Mouse (Mus musculus): ENCODE results near the gene Rbms3. TPM values are rescaled to one million over a fixed set of nuclear protein-coding genes. Genes with fewer than 3 reads are reported as not detected.

The Rbms3 gene
- total and polyA plus RNA-seq, 2 experiments = 2.4 to 4.0 TPM

DNA sequence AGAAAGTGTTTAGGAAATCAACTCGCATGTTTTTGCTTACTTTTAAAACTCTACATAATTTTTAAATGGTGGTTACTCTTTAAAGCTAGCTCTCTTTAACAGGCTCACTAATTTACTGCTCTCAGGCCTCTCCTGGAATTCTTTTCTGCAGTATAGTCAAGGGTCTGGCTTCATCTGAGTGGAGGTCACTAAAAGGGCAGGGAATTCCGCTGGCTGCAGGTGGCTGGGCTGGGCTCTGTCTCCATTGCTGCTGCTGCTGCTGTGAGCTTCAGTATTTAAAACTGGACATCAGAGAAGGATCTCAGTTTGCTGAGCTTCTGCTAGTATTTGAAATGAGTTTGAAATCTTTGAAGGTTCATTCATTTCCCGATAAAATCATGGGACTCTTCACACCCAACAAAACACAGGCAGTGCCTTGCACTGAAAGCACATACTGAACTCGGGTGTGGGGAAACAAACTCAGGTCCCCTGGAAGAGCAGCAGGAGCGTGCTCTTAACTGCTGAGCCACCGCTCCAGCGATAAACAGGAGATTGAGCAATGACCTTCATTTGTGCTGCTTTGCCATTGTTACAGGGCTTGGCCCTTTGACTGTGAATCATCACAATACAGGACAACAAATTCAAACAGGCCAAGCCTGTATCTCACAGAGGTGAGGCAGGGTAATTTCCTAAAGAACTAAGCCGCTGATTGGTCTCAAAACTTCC is 990.0 kb downstream of the Rbms3 start:
- Histone ChIP-seq H3K36me3 (ENCODE audit: control insufficient read depth, insufficient read depth, low read length) (no peaks in the 10 kb centered on the region), H3K9ac (ENCODE audit: low read depth, low read length) (no peak overlapping the region), H3K27ac (replicated peaks; ENCODE audit: insufficient read depth, low read depth, low read length) (no peak overlapping the region), H3K27me3 (ENCODE audit: control insufficient read depth, insufficient read depth, low read length) (no peaks in the 10 kb centered on the region), H3K4me1 (ENCODE audit: control insufficient read depth, insufficient read depth, low read length) (no peaks in the 10 kb centered on the region), H3K4me3 (ENCODE audit: insufficient read depth, low read depth, low read length) (no peak overlapping the region), H3K79me2 (ENCODE audit: control insufficient read depth, insufficient read depth, low read length) (no peaks in the 10 kb centered on the region)
- no peak for TF ChIP-seq CTCF (IDR thresholded peaks at IDR 0.05; ENCODE audit: low read depth, low read length)
- TF ChIP-seq POLR2A (IDR thresholded peaks at IDR 0.05; ENCODE audit: extremely low read depth, insufficient read depth, low read length) = no peak
- WGBS = 41% methylated on average over 8 of the region's 8 CpGs
- DNase-seq (ENCODE audit: extremely low read depth, low read depth, low spot score) = no peak

DNA sequence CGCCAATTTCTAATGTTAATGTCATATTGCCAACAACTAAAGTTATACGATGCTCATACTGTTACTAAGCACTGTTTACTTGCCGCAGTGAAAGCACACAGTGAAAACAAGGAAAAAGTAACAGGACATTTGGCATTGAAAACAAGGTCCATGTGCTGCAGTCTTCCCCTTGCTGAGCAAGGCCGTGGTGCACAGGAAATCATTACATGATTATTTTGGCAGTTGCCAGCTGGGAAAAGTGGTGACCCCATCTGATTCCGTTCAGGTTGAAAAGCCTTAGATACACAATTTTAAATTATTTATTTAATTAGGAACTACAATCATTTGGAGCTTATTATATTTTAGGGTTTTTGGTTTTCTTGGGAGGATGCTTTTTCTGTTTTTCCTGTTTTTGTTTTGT is 995.9 kb downstream of the Rbms3 start:
- Histone ChIP-seq H3K4me1 (ENCODE audit: control insufficient read depth, insufficient read depth, low read length) (no peaks in the 10 kb centered on the region), H3K9ac (ENCODE audit: low read depth, low read length) (no peak overlapping the region), H3K27ac (replicated peaks; ENCODE audit: insufficient read depth, low read depth, low read length) (no peak overlapping the region), H3K27me3 (ENCODE audit: control insufficient read depth, insufficient read depth, low read length) (no peaks in the 10 kb centered on the region), H3K36me3 (ENCODE audit: control insufficient read depth, insufficient read depth, low read length) (no peaks in the 10 kb centered on the region), H3K79me2 (ENCODE audit: control insufficient read depth, insufficient read depth, low read length) (no peaks in the 10 kb centered on the region), H3K4me3 (ENCODE audit: insufficient read depth, low read depth, low read length) (no peak overlapping the region)
- WGBS = 65% methylated on average over 5 of the region's 5 CpGs
- TF ChIP-seq POLR2A (IDR thresholded peaks at IDR 0.05; ENCODE audit: extremely low read depth, insufficient read depth, low read length) (no peak), CTCF (IDR thresholded peaks at IDR 0.05; ENCODE audit: low read depth, low read length) (no peak)
- no peak for DNase-seq (ENCODE audit: extremely low read depth, low read depth, low spot score)

DNA sequence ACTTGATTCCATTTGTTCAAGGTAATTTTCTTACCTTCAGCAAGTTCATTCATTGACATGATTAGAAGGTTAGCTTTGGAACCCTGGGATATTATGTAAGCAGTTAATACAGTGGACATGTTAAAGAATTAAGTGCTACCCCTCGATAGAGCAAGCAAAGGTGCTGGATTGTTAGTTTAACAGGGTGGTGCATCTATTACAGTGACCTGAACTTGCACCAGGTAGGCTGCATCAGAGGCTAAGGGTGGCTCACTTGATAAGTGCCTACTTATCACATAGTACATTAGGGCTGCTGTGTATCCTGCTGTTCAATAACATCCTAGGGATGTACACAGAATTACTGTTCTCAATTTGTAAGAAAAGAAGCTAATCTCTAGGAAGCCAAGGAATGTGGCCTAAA is 996.6 kb downstream of the Rbms3 start:
- no peak for TF ChIP-seq POLR2A (IDR thresholded peaks at IDR 0.05; ENCODE audit: extremely low read depth, insufficient read depth, low read length)
- TF ChIP-seq CTCF (IDR thresholded peaks at IDR 0.05; ENCODE audit: low read depth, low read length) = no peak
- WGBS = 83% methylated on average over 1 of the region's 1 CpGs
- no peak overlapping the region for H3K27ac ChIP-seq (replicated peaks; ENCODE audit: insufficient read depth, low read depth, low read length)
- H3K9ac ChIP-seq (ENCODE audit: low read depth, low read length) = no peak overlapping the region
- H3K4me1 ChIP-seq (ENCODE audit: control insufficient read depth, insufficient read depth, low read length) = no peaks in the 10 kb centered on the region
- H3K4me3 ChIP-seq (ENCODE audit: insufficient read depth, low read depth, low read length) = no peak overlapping the region
- no peaks in the 10 kb centered on the region for H3K36me3 ChIP-seq (ENCODE audit: control insufficient read depth, insufficient read depth, low read length)
- H3K27me3 ChIP-seq (ENCODE audit: control insufficient read depth, insufficient read depth, low read length) = no peaks in the 10 kb centered on the region
- H3K79me2 ChIP-seq (ENCODE audit: control insufficient read depth, insufficient read depth, low read length) = no peaks in the 10 kb centered on the region
- DNase-seq (ENCODE audit: extremely low read depth, low read depth, low spot score) = no peak

DNA sequence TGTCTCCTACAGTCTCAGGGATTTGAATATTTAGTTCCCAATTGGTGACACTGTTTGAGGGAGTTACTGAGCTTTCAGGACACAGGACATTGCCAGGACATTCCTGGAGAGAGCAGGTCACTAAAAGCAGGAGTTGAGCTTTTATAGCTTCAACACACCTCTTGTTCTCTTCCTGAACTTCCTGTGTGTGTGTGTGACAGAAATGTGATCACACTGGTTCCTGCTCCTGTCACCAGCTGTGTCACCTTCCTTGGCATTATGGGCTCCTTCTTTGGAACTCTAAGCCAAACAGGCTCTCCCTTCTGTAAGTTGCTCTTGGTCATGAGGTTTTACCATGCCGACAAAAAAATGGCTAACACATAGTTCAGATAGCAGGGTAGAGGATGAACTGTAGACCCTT is 997.9 kb downstream of the Rbms3 start:
- H3K4me1 ChIP-seq (ENCODE audit: control insufficient read depth, insufficient read depth, low read length) = no peaks in the 10 kb centered on the region
- no peak overlapping the region for H3K9ac ChIP-seq (ENCODE audit: low read depth, low read length)
- H3K36me3 ChIP-seq (ENCODE audit: control insufficient read depth, insufficient read depth, low read length) = no peaks in the 10 kb centered on the region
- DNase-seq (ENCODE audit: extremely low read depth, low read depth, low spot score) = no peak
- no peaks in the 10 kb centered on the region for H3K27me3 ChIP-seq (ENCODE audit: control insufficient read depth, insufficient read depth, low read length)
- TF ChIP-seq POLR2A (IDR thresholded peaks at IDR 0.05; ENCODE audit: extremely low read depth, insufficient read depth, low read length) (no peak), CTCF (IDR thresholded peaks at IDR 0.05; ENCODE audit: low read depth, low read length) (no peak)
- no peak overlapping the region for H3K27ac ChIP-seq (replicated peaks; ENCODE audit: insufficient read depth, low read depth, low read length)
- no peaks in the 10 kb centered on the region for H3K79me2 ChIP-seq (ENCODE audit: control insufficient read depth, insufficient read depth, low read length)
- H3K4me3 ChIP-seq (ENCODE audit: insufficient read depth, low read depth, low read length) = no peak overlapping the region
- WGBS = 91% methylated on average over 1 of the region's 1 CpGs

DNA sequence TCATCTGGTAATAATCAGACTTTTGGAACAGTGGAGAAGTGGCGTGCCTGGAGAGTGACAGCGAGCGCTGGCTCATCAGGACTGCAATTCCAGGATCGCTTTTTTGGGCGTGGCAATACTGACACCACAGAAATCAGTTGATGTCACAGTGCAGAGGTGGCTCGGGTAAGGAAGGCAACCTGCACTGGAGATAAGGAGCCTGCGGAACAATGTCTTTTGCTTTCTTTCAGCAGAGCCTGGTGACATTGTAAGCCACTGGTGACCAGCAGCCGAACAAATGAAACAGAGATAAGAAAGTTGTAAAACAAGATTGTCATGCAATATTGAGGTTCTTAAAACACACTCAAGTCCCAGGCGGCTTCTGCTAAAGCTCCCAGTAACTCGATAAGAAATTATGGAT is 998.9 kb downstream of the Rbms3 start:
- Histone ChIP-seq H3K9ac (ENCODE audit: low read depth, low read length) (no peak overlapping the region), H3K27ac (replicated peaks; ENCODE audit: insufficient read depth, low read depth, low read length) (no peak overlapping the region), H3K36me3 (ENCODE audit: control insufficient read depth, insufficient read depth, low read length) (no peaks in the 10 kb centered on the region), H3K4me3 (ENCODE audit: insufficient read depth, low read depth, low read length) (no peak overlapping the region), H3K4me1 (ENCODE audit: control insufficient read depth, insufficient read depth, low read length) (no peaks in the 10 kb centered on the region), H3K27me3 (ENCODE audit: control insufficient read depth, insufficient read depth, low read length) (no peaks in the 10 kb centered on the region), H3K79me2 (ENCODE audit: control insufficient read depth, insufficient read depth, low read length) (no peaks in the 10 kb centered on the region)
- TF ChIP-seq CTCF (IDR thresholded peaks at IDR 0.05; ENCODE audit: low read depth, low read length) = no peak
- TF ChIP-seq POLR2A (IDR thresholded peaks at IDR 0.05; ENCODE audit: extremely low read depth, insufficient read depth, low read length) = no peak
- 57% methylated on average over 10 of the region's 10 CpGs for WGBS
- DNase-seq (ENCODE audit: extremely low read depth, low read depth, low spot score) = no peak

DNA sequence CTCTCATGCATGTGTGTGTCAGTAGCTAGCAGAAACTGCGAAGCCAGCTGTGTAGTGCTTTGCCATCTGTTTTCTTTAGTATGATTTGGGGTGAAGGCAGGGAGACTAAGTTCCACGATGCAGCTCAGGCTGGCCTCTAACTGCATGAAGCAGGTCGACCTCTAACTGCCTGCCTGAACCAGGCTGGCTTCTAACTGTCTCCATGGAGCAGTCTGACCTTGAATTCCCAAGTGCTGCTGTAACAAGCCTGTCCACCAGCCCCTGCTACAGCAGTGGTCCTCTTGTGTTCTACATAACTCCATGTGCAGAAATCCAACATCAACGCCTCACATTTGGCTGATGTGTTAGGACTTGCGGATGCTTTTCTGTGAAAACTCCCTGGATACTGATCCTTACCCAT is 1009.3 kb downstream of the Rbms3 start:
- Histone ChIP-seq H3K79me2 (ENCODE audit: control insufficient read depth, insufficient read depth, low read length) (no peaks in the 10 kb centered on the region), H3K36me3 (ENCODE audit: control insufficient read depth, insufficient read depth, low read length) (no peaks in the 10 kb centered on the region), H3K4me3 (ENCODE audit: insufficient read depth, low read depth, low read length) (no peak overlapping the region), H3K27me3 (ENCODE audit: control insufficient read depth, insufficient read depth, low read length) (no peaks in the 10 kb centered on the region), H3K27ac (replicated peaks; ENCODE audit: insufficient read depth, low read depth, low read length) (no peak overlapping the region), H3K4me1 (ENCODE audit: control insufficient read depth, insufficient read depth, low read length) (no peaks in the 10 kb centered on the region), H3K9ac (ENCODE audit: low read depth, low read length) (no peak overlapping the region)
- WGBS = 86% methylated on average over 5 of the region's 5 CpGs
- DNase-seq (ENCODE audit: extremely low read depth, low read depth, low spot score) = no peak
- TF ChIP-seq POLR2A (IDR thresholded peaks at IDR 0.05; ENCODE audit: extremely low read depth, insufficient read depth, low read length) (no peak), CTCF (IDR thresholded peaks at IDR 0.05; ENCODE audit: low read depth, low read length) (no peak)

Data from liver, adult 2 months (tissue).